Mouse (Mus musculus): ENCODE results near the gene Flvcr2.
"Not testable (repeated sequence)": the region's sequence is repeated elsewhere in the genome, so short reads cannot be mapped to it uniquely, and the experiment has no call there.

Gene Flvcr2

DNA sequence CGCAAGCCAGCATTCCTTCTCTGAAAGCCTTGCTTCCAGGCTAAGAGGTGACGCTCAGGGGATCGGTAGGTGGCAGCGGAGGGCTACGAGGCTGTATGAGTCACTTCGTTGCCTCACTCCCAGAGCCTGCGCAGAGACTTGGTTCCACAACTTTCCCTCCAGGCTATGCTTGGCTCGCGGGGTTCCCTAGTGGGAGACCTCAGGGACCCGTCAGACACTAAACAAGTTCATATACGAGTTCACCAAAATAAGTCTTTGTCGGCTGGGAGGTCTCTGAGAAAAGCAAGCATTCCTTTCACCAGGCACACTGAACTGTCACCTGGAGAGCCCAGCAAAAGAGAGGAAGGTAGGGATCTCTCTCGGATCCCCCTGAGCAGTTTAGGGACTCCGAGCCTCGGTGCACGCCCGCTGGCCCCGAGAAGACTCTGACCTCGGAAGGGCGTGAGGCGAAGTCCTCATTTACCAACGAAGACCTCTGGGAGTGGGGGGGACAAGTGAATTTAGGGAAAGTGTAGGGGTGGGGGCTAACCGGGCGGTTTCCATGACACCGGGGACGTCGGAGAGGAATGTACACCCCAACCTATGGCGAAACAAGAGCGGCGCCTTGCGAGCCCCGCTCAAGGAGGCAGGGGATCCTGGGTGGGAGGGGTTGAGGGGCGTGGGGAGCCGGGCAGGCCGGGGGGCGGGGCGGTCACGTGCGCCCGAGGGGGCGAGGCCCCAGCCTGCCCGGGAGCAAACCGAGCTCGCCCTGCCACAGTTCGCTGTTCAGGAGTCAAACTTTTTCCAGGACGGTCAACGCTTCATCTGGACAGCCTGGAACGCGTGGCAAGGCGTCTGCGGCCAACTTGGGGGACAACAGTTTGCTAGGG is at the start of gene Flvcr2:
Flvcr2 (plus strand) TSS at position 713 of the 869 bp plus-strand sequence.
- peak; percentile 86 to 90 for DNase-seq

DNA sequence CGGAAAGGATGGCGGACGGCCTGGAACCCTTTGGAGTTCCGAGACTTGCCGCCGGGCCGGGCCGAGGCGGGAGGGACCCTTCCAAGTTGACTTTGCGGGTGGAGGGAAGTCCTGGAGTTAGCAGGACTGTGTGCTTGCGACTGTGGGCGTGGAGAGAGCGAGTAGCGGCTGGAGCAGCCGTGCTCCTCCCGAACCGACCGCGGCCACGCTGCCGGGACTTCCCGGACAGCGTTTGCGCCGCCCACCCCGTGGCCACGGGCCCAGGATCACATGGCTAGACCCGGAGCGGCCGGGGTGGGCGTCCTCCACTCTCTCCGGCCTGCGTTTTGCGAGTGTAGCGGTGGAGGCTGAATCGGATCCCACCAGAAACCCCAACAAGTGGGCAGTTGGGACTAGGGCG is 48.2 kb upstream of the Flvcr2 start:
- DNase-seq = not testable (repeated sequence)

DNA sequence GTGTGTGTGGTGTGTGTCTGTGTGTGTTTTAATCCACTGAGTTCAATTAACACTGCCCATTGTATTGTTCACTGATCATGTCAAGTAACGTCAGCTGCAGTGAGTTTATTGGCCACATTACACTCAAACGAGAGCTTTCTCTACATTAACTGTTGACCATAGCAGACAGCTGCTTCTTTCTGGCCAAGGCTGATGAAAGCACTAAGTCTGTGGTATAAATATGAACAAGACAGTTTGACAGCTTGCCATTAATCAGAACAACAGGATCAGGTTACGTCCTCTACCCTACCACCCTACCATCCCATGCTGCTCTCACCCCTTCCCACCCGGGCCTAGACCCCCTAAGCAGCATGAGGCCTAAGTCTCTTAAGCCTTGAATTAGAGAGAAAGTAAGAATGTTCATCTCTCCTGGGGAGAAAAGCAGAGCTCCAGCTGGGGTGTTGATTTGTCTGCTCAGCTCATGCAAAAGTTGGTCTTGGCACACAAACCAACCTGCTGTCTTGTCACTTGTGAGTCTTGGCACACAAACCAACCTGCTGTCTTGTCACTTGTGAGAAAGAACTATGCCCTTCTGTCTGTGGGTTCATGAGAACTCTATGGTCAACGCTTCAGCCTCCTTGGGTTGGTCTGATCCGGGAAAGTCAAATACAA is 46.0 kb upstream of the Flvcr2 start:
- no peak for DNase-seq

DNA sequence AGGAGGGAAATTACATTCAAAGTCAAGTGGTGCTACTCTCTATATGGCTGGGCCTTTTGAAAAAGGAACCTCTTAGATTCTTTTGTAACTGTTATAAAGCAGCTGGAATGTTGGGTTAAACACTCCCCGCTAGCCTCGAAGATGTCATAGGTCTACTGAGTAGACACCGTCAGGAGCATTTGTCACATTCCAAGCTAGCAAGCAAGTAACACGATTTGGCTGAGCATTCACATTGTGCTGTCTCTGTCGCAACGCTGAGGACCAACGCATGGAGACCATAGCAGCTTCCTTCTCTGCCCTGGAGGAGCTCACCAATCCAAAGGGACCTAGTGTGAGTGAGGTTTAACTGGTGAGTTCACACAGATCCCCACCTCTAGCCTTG is 45.5 kb upstream of the Flvcr2 start:
- DNase-seq = no peak

DNA sequence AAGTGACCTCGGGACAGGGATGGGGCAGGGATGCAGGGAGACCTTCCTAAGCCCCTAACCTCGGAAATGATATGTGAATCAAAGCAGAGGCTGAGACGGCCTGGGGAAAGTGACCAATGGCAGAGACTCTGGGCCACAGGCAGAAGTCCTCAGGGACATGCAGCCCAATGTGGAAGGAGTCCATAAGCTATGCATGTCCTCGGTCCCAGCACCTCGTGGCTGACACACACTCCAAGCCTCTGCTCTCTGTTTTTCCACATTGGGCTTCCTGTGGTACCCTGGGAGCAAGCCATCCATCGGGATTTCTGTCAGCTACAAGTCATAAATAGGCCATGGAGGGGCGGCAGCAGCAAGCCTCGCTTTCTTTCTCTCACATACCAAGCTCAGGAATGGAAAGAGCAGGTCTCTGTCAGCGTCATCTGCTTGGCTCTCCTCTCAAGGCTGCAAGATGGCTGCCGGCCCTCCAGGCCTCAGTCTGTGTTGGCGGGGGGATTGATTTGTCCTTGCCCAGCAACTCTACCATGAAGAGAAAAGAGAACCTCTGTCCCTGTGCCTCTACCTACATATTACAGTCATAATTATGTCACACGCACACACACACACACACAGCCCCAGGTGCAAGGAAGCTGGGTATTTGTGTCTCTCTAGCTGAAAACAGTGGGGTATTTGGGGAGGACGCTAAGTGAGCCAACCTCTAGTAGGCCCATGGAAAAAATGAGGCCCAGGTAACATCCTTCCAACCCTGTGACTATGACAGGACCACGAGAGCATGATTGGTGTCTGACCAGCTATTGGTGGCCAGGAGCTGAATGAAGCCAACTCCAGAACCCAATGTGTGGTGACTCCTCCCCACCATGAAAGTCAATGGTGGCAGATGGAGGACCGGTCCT is 43.9 kb upstream of the Flvcr2 start:
- no peak for DNase-seq

DNA sequence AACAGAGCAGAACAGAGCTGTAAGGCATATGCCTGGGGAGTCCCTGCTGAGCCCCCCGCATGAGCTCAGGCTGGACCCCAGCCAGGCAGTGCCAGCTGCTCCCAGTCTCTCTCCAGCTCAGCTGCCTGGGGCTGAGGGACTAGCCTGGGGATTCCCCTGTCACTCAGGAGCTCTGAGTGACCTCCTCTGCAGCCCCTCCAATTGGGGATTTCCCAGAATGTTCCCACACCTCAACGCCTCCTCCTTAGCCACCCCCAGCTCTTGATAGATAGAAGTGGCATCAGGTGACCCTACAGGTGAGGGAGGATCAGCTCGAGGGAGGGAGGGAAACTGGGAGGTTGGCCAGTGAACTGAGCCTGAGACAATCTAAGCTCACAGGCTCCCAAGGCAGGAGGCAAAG is 42.8 kb upstream of the Flvcr2 start:
- DNase-seq = no peak

DNA sequence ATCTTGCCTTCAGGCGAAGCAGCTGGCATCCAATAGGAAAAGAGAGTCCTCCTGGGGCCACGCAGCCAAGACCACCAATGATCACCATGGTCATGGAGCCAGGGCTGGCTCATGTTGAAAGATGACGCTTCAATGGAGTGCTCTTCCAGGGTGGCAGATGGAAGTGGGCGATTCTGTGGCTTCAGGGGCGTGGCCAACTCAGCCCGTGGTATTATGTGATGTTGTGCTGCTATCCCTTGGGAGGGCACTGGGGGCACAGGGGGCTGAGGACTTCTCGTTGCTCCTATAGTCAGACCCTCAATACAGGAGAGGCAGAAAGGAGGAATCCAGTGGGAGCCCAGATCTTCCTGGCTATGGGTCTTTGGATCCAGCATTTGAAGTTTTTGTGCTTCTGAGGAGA is 41.8 kb upstream of the Flvcr2 start:
- DNase-seq = no peak

DNA sequence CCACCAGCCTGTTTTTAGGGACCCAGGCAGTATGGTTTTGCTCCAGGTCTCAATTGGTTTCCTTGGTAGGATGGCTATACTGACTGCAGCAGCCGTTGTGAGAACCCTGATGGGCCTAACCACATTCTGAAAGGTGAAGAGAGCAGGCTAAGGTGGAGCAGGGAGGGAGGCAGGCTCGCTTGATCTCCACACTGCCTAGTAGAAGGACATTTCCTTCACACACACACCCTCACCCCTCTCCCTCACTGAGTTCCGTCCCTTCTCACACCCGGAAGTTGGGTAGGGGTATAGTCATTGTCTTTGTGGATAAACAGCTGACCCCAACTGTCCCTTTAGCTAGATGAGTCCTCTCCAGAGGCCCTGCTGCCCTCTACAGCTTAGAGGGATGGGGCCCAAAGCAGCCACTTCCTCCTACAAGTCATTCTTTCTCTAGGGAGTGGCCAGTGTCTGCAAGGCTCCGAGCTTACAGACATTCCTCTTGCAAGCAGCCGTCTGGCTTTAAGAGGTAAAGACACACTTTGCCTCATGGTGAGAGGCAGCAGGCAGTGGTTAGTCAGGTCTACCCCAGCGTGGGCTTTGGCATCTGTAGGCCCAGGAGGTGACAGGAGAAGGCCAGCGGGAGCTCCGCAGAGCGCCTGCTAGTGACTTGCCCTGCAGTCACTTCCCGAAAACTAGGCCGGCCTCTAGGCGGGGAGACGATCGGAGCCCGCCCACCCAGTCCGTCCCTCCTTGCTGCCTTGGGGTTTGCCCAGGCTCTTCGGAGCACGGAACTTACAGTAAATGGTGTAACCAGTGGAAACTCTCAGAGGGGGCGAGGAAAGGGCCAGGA is 41.1 kb upstream of the Flvcr2 start:
- DNase-seq = peak; percentile 64 to 74

DNA sequence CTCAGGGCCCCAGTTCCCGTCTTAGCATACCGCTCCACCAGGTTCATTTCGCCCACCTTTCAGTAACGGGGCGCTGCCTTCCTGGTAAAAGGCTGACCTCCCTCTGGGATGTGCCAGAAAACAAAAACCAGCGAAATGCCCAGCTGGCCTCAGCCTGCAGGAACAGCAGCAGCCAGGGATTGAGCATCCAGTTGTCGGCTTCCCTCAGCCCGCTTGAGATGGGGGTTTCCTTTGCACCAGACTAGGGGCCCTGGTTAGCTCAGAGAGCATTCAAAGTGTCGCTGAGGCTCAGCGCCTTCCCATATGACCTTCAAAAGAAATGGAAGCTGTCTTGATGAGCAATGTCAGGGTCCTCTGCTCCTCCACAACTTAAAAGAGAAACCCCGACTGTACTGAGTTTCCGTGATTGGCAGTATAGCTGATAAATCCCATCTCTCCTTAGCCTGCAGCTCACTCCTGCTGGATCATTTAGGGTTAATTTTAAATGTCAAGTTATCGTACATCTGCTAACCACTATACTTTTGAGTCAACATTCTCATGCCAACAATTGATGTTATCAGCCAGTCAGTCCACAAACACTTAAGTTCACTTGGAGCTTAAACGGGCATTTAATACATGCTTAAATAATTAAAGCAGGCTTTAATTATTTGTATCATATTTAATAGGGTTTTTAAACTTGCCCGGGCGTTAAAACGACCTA is 40.4 kb upstream of the Flvcr2 start:
- DNase-seq = no peak

DNA sequence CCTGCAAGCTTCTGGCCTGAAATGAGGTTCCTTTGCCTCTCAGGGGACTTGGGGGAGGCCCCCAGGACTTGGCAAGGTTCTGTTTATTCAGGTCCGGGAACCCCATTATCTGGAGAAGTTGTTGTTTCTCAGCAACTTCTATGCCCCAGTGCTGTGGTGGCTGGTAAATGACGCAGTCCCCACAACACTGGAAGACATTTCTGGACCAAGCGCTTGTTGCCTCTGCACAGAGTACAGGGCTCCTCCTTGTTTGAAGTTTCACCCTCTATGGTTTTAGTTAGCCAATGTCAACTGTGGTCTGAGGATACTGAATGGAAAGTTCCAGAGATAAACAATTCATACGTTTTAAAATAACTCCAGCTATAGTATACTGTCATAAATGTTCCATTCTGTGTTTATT is 39.4 kb upstream of the Flvcr2 start:
- no peak for DNase-seq

DNA sequence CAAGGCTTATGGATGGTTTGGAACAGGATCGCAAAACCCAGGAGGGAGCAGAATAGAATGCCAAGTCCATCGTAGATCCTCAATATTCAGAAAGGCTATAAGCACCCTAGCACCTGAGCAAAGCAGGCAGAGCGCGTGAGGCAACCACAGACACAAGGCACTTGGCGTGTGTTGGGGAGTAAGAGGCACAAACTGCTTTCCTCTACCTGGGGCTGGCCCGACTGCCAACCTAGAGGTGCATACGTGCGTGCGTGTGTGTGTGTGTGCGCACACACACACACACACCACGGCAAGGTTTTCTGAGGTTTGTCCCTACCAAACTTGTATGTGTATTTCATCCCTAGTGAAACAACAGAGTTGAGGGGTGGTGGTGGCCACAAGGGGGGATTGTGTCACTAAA is 38.9 kb upstream of the Flvcr2 start:
- DNase-seq = no peak

DNA sequence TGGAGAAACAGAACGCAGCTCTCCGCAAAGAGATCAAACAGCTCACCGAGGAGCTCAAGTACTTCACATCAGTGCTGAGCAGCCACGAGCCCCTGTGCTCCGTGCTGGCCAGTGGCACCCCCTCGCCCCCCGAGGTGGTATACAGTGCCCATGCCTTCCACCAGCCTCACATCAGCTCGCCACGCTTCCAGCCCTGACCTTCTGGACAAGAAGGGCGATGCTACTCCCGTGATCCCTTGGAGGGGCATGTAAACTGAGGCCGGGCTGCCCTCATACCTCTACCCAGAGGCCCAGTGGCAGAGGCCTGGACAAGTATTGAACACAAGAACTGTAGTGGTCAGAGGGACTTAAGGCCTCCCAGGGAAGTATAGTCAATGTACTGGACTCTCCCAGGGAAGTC is 37.8 kb upstream of the Flvcr2 start:
- DNase-seq = no peak

DNA sequence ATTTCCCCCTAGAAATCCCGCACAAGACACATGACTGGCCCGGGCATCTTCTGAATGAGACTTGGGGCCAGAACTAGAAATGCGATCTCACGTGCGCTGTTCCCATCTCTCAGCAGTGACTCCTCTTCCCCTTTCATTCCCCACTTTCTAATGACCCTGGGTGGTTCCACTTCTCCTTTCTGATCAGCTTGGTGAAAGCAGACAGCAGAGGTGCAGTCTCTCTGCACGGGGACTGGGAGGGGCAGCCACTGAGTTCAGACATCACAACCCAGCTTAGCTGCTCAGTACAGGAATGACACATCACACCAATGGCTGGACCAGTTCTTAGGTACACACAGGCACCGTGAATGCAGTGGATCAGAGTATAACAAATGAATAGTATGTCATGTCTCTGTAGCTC is 35.6 kb upstream of the Flvcr2 start:
- DNase-seq = no peak

DNA sequence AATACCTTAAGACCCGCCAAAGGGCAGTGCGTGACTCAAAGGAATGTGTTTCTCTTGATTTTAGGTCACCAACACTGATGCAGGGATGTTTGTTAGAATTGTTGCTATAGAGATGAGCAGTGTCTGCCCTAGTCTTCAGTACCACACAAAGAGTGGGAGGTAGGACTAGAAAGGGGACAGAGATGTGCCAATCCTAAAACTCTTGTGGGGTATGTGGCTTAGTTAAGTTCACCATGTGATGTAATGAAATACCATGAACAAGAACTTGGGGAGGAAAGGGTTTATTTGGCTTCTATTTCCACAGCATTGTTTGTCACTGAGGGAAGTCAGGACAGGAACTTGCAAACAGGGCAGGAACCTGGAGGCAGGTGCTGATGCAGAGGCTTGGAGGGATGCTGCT is 33.8 kb upstream of the Flvcr2 start:
- DNase-seq = no peak

DNA sequence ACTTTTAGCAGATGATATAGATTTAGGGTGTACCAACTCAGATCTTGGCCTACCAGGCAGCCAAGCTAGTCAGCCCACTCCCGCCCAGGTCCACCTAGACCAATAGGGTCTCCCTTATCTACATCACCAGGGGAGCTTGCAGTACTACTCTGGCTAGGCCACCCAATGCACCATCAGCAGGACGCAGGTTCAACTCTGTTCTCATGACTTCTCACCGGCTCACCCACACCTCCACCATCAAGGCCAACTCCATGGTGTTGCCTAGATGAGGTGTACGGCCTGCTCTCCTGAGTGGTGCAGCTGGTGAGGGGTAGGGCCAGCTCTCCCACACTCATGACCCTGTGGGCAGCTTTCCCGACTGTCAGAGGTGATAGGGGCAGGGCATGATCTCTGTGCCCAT is 32.2 kb upstream of the Flvcr2 start:
- no peak for DNase-seq

DNA sequence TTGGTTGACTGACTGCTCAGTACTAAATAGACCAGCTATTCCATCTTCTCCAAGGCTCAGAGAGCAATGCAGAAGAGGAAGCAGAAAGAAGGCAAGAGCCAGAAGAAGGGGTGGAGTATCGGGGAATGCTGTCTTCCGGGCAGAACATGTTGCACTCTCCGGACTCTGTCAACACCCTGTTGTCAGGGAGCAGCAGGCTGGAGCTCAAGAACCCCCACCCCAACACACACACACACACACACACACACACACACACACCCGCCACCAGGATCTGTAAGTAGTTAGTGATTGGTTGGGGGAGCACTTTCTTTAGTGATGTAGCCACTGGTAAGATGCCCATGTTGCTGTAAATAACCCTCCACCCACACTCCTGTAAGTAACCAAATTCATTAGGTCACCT is 21.0 kb upstream of the Flvcr2 start:
- no peak for DNase-seq

DNA sequence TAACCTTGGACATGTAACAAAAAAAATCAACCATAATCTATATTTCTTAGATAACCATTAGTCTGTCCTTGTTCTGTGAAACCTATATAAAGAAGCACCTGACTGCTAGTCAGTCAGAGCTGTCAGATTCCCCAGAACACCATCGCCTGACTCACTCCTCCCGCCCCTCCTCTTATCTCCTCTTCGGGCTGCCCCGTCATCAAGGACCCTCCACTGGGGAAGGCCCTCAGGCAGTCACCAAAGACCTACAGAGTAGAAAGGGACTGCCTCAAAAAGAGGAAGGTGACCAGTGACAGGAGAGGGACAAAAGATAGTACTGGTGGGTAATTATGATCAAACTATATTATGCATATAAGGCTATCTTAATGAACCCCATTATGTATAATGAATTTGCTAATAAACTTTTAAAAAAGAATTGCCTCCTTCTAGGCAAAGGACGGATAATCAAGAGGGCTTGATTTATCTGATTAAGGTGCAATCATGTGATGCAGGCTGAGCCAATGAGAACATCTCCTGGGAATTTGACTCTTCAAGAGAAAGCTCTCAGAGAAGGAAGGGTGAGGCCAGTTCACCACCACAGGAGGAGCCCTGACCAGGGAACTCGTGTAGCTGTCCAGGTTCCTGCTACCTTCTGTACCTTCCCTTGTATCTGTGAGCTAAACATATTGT is 19.5 kb upstream of the Flvcr2 start:
- DNase-seq = no peak

DNA sequence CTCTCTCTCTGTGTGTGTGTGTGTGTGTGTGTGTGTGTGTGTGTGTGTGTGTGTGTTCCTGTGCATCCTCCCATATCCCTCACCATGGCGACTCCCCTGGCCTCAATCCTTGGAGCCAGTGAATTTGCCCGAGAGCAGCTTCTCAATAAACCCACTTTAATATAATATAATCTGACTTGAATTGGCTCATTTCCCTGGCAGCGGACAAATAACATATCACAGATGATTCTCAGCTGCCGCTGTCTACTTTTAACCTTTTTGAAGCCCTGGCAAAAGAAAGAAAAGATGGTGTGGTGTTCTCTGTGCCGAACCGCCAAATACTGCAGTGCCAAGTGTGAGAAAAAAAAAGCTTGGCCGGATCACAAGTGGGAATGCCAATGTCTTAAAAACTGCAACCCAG is 18.2 kb upstream of the Flvcr2 start:
- no peak for DNase-seq

DNA sequence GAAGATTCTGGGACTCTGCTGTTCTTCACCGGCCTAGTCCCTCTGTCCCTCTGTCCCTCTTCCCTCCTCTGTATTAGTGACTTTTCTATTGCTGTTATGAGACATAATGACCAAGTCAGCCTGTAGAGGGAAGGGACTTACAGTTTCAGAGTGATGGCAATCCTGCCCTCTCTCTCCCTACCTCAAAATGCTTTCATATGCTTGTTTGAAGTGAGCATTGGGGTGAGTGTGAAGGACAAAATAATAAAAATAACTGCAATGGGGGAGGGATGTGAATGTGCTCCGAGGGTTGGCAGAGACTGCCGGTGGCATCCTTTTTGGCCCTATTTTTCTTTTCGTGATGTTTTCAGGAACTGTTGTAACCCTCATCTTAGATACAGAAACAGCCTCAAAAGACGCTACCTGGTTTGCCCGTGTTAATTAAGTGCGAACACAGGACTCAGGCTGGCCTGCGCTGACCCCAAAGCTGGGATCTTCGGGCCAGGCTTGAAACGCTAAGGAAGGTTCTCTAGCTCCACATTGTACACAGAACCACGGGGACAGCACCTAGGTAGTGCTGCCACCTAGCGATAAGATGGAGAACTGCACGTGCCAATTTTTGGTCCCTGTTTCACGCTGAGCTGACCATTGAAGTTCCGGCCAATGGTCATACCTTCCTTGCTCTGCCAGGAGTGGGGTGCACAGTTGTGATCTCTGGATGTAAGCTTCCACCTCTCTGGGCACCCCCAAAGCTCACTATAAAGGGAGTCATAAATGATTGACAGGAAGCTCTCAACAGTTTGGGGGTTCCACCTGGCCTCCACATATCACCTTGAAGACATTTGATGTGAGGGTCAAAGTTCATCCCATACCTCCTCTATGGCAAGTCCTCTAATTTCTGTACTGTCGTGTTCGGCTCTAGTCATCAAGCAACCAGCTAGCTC is 17.1 kb upstream of the Flvcr2 start:
- DNase-seq = peak in 1 of 2 experiments; percentile 69

DNA sequence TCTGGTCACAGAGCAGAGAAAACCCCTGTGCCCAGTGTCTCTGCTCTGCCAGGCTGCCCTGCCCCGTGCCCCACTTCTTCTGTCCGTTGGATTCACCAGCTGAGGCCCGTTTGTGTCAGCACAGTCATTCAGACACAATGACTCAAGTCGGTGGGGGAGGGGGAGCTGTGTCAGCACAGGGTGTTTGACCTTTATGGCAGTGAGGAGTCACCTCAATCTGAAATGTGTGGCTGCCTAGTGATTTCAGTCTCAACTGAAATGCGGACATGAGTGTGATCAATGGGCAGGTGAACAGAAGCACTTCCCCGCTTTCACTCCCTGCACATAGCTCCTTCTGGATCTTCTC is 16.4 kb upstream of the Flvcr2 start:
- no peak for DNase-seq

All from kidney, adult 8-10 months (tissue).